Mouse (Mus musculus) heart, postnatal 36 days (tissue): Measurements from ENCODE around the gene Gm49325. TPM values are rescaled to one million over a fixed set of nuclear protein-coding genes. Genes with fewer than 3 reads are reported as not detected.

Experiments used
- DNase-seq, 2 experiments: peaks; one replicate each; pipeline ENCODE4 v3.0.0; 2021 to 2022
- intact Hi-C: fragments of 180-260 bp; cut with DNase I; formaldehyde crosslinking; loops from one replicate; pipeline ENCODE4 v1.15.1; 2025
- total RNA-seq, 2 experiments: library from RNA; stranded (reverse); gene quantifications; 2 replicates each; pipeline ENCODE4 v1.2.3; 2021

Gene Gm49325
- total RNA-seq, 2 experiments from 2014 or later: 10.6 to 17.6 TPM

DNA sequence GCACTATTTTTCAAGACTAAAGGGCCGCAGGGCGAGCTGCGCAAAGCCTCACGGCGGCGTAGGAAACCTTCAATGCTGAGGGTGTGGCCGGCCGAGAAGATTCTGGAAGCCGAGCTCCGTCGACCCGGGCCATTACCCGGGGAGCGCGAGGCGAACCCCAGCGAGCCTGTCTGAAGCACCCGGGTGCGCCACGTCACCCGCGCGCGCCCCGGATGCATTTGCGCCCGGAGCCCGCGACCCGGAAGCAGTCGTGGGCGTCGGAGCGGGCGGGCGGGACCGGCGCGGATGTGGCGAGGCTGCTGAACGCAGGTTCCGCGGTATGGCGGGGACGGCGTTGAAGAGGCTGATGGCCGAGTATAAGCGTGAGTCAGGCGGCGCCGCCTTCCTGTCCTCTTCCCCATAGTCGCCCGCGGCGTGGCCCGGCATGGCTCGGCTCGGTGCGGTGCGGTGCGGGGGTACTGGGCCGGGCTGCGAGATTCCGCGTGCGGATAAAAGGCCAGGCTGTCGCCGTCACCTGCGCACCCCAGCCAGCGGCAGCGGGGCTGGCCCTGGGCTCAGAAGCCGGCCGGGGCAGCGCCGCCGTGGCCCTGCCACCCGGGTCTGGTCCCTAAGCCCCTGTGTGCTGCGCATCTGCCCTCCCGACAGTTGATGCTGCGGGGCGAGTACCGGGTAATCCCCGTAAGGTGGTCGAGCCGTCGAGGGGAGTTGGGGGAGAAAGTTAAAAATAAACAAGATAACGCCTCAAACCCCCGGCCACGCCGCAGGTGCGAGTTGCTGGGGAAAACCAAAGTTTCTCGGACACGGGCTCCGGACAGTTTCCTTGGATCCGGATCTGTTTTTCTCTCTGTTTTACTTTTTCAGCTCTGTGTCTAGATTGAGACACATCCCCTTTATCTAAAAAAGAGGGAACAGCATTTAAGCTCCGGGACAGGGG, 16.3 kb downstream of the Gm49325 start, which contains the start of gene Ube2g2:
TSS of gene Ube2g2 (plus strand) at position 221 of the 934 bp plus-strand sequence.
- intact Hi-C loops: loop anchor here (1.0 to 10.0 kb wide), 4 partner anchors 40 to 542 kb away; partner anchors contain the start of genes 1810043G02Rik, D10Jhu81e, Pttg1ip and Trpm2

DNA sequence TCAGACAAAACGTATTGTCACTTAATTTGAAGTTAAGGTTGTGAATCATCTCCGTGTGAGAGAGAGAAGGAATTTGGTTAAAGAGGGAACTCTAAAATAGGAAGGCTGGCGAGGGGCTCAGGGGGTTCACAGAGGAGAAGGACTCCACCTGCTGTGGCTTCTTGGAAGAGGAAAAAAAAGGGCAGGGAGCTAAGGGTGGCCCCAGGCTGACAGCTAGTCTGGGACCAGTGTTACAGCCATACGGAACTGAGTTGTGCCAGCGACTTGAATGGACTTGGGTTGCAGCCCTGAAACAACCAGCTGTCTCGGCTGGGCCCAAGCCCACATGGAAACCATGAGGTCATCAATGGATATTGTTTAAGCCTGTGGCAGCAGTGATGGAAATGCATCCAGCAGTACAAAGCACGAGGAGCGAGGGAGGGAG, 17.1 kb downstream of the Gm49325 start:
- intact Hi-C loops: loop anchor here (5.0 to 10.0 kb wide), 3 partner anchors 41 to 542 kb away; partner anchors contain the start of genes 1810043G02Rik, D10Jhu81e, Pttg1ip and Trpm2
- DNase-seq: peak; percentile 70 to 72

More for the DNA sequence above, 16.3 kb downstream of the Gm49325 start, which contains the start of gene Ube2g2:
- peak; percentile 96 to 97 for DNase-seq

DNA sequence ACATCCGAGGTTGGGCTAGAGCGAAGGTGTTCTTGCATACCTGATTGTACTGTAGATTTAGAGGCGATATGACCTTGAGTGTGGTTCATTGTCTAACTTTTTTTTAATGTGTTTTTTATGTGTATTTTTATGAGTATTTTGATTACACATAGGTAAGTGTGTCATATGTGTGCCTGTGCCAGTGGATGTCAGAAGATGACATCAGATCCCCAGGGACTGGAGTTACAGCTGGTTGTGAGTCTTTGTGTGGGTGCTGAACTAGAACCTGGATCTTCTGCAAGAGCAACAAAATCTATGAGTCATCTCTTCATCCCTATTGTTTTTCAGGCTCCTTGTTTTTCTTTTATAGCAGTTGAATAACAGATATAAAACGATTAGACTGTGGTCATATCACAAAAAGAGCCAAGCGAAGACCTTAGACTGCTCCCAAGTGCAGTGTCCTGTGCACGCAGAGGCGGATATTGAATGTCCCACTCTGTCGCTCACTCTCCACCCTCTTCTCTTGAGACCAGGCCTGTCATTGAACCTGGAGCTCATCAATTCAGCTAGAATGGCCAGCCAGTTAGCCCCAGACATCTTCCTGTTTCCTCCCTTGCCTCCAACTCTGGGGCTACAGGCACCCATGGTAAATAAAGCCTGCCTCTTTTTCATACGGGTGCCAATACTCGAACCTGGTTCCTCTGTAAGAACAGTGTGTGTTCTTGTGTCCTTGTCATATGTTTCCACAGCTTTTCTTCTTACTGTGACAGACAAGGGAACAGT, 17.8 kb downstream of the Gm49325 start:
- intact Hi-C loops: loop anchor here (5.0 to 10.0 kb wide), 3 partner anchors 42 to 541 kb away; partner anchors contain the start of genes 1810043G02Rik, D10Jhu81e, Pttg1ip and Trpm2
- DNase-seq: no peak

DNA sequence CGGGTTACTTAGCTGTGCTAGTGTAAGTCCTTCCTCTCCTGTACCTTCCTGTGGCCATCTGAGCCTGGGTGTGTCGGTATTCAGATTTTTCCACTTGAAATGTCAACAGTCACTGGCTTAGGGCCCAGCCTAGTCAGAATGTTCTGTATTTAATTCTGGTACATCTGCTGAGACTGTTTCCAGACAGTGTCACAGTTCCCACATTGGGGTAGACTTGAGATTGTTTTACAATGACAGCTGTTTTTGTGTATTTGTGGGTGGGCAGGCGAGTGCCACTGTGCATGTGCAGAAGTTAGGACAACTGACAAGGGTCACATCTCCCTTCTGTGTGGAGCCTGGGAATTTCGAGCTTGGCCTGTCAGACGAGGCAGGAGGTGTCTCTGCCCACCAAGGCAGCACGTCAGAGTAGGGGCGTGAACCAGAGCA, 18.6 kb downstream of the Gm49325 start:
- DNase-seq: peak; percentile 57 to 72
- intact Hi-C loops: loop anchor here (5.0 to 10.0 kb wide), 3 partner anchors 42 to 540 kb away; partner anchors contain the start of genes 1810043G02Rik, D10Jhu81e, Pttg1ip and Trpm2

DNA sequence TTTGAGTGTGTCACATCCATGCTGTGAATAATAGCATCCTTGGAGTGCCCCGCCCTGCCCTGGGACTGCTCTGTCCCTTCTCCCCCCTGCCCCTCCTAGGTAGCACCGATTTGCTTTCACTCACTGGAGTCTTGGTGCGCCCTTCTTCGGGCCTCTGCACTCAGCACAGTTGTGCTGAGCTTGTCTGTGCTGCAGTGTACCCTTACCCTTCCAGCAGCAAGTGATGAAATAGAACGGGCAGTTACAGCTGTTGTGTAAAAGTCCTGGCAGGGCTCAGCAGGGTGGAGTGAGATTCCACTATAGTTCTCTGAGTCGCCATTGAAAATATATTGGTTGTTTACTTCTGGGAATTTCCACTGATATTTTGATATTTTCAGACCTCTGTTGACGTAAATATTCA, 20.0 kb downstream of the Gm49325 start:
- peak; percentile 35 to 39 for DNase-seq
- intact Hi-C loops: loop anchor here (2.0 to 10.0 kb wide), 4 partner anchors 191 to 539 kb away; partner anchors contain the start of genes 1810043G02Rik, D10Jhu81e and Trpm2

DNA sequence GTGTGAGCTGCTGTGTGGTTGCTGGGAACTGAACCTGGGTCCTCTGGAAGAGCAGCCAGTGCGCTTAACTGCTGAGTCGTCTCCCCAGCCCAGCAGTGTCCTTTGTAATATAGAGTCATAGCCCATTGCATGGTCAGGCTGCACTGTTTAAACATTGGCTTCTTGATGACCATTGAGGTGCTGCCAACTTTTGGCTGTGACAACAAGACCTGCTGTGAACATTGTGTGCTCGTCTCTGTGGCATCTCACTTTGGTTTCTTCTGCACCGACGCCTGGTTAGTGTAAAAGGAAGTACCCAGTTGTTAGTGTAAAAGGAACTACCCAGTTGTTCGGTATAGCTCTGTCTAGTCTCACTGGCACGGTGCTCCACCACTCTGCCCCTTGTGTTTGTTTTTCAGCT, 20.6 kb downstream of the Gm49325 start:
- no peak for DNase-seq
- intact Hi-C loops: loop anchor here (2.0 to 10.0 kb wide), 4 partner anchors 191 to 538 kb away; partner anchors contain the start of genes 1810043G02Rik, D10Jhu81e and Trpm2

DNA sequence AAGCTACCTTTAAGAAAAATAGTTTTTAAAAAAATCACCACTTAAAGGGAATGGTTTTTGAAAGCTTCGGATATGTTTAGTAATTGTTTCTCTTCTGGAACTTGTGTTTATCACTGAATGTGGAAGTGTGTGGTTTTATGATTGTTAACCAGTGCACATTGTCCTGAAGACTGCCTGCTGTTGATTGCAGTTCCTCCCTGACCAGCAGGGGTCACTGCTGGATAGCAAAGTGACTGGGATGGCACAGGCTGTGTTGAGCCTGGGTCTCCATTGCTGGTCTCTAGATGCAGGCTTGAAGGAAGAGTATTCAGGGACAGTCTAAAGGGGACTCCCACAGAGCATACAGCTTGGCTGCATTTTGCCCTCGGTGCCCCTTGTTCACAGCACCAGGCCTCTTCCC, 21.5 kb downstream of the Gm49325 start:
- intact Hi-C loops: loop anchor here (1.0 to 10.0 kb wide), 5 partner anchors 190 to 537 kb away; partner anchors contain the start of genes 1810043G02Rik, D10Jhu81e and Trpm2
- peak; percentile 89 for DNase-seq

DNA sequence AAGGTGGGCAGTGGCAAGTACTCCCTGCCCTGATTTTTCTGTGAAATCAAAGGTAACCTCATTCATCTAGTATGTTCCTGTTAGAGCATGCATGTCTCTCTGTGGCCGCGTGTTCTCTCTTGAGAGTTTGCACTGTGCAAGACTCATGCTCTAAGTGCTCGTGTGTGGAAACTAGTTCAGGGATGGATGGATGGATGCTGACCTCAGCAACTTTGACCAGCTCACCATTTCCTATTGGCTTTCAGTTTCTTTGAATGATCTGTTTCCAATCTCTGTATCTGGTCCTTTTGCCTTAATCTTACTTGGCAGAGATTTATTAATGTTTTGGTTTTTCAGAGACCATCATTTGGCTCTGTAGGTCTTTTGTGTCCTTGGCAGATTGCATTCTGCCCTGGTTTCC, 23.2 kb downstream of the Gm49325 start:
- DNase-seq: no peak
- intact Hi-C loops: loop anchor here (5.0 to 10.0 kb wide), 3 partner anchors 188 to 536 kb away; partner anchors contain the start of genes 1810043G02Rik, D10Jhu81e and Trpm2

DNA sequence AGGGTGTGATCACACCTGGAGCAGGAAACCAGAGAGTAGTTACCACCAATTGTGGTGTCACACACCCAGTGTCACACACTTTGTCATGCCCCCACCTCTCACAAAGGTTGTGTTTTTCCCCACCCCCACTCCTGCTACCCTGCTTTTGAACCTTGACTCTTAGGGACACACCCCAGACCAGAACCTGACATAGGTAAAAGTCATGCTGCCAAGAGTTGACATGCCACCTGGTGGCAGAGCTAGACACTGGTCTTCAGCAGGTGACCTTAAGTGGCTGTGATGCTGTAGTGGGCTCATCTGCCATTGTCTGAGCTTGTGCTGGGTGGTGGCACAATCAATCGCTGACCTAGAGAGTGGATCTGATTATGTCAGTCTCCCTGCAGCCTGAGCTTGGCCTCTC, 24.0 kb downstream of the Gm49325 start:
- no peak for DNase-seq
- intact Hi-C loops: loop anchor here (5.0 to 10.0 kb wide), 3 partner anchors 187 to 535 kb away; partner anchors contain the start of genes 1810043G02Rik, D10Jhu81e and Trpm2

DNA sequence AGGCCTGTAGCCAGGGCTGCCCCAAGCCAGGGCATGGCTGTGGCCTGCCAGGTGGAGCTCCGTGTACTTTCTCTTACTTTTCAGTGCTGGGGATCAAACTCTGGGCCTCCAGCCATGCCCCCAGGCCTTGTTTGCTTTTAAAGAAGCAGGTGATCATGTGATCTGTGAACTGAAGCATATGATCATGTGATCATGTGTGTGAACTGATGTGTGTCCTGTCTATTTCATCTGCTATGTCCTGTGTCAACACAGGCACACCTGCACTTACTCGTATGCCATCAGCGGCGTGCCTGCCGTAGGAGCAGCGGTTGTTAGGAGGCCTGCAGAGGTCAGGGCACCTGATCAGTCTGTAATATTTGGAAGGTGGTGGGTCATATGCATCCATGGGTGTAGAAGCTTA, 28.0 kb downstream of the Gm49325 start:
- intact Hi-C loops: no loop called here
- DNase-seq: no peak

DNA sequence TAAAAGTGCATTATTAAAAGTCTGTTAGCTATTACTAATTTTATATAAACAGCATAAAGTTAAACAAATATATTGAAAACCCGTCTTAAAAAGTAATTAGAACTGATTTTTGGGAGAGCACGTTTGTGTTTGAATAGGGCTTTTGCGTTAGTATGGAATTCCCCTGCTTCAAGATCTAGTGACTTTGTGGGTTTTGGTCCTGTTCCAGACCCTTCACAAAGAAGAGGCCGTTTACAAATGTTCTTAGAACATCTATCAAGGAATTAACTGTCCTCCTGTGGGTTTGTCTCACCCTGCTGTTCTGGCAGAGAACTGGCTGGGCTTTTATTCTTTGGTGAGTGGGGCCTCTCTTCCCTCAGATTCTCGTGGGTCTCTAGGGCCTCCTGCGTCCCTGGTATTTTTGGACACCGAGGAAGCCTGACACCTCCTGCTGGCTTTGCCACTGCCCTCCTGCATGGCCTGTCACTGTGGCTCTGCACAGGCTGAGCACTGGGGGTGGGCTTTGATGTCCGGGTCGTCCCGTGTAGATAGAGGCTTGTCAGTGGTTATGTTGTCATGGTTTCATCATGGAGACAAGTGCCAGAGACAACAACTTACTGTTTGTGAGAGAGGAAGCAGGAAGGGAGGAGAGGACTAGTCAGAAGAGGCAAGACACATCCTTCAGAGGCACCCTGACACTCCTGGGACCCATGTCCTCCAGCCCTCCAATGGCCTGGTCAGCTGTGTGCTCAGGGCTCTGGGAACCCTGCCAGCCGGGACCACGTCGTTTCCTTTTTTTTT, 28.6 kb downstream of the Gm49325 start:
- DNase-seq: peak in 1 of 2 experiments; percentile 39
- intact Hi-C loops: no loop called here

DNA sequence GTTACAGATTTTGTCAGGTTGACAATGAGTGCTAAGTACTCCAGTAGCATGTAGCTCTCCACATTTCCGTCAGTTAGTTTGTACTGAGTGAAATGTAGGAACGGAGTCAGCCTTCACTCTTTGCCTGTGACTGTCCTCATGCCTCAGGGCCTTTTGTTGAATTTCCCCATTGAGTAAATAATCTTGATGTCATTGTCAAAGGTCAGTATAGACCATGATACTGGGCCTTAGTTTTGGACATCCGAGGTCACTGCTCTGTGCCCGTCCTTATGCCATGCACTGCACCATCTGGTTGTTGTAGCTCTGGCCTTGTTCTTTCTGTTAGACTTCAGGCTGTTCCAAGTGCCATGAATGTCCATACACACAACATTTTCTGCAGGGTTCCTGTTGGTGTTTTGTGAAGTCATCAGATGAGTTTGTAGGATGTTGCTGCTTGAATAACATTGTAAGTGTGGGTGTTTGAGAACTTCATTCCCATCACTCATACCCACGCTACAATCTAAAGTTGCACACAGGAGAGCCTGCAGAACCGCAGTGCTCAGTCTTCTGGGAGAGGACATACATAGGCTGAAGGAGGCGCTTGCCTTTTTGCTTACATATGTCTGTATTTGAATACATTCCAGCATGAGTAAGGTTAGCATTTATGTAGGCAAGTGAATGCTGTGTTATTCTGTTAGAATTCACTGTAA, 30.4 kb downstream of the Gm49325 start:
- intact Hi-C loops: no loop called here
- DNase-seq: no peak

DNA sequence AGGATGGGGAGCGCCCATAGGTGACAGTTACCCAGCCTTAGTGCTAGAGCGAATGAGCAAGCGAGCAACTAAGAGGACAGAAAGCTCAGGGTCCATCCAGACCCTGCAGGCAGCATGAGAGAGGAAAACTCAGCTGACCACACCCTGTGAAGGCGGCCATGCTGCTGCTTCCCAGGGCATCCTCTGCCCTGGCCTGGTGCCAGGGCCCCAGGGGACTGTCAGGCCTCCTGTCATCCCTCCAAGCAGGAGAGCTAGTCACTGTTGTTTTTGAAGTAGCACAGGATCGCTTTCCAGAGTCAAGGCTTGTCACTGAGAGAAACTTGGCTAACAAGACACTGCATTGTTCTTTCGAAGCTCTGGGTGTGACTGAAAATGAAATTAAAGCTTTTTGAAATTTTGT, 33.0 kb downstream of the Gm49325 start:
- no peak for DNase-seq
- intact Hi-C loops: no loop called here

DNA sequence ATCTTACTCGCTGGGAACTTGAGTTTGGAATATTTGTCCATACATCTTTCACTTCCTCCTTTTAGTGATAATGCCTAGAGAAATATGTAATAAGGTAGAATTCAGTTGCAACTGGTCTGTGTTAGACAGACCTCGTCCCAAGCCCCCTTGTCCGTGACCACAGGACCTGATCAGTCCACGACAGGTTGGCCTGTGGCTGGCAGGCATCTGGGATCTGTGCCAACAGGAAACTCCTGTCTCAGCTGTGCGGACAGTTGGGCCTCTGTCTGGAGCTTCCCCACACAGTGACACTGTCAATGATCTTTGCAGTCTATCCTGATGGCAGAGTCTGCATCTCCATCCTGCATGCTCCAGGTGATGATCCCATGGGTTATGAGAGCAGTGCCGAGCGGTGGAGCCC, 37.2 kb downstream of the Gm49325 start:
- no peak for DNase-seq
- intact Hi-C loops: no loop called here

DNA sequence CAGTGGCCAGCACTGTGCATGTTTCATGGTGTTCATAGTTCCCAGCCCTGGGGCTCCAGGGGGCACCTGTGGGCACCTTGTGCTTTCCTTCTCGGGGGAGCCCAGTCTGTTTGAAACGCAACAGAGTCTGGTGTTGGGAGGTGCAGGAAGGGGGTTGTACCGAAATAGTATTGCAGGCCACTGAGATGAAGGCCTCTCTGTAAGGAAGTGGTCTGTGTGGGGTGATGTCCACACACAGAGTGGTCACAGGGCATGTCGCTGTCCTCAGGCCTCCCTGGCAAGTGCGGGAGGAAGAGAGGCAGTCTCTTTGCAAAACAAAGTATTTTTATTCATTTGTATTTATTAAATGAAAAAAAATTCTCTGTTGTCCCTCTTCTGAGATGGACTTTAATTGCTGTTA, 39.6 kb downstream of the Gm49325 start:
- DNase-seq: no peak
- intact Hi-C loops: no loop called here

DNA sequence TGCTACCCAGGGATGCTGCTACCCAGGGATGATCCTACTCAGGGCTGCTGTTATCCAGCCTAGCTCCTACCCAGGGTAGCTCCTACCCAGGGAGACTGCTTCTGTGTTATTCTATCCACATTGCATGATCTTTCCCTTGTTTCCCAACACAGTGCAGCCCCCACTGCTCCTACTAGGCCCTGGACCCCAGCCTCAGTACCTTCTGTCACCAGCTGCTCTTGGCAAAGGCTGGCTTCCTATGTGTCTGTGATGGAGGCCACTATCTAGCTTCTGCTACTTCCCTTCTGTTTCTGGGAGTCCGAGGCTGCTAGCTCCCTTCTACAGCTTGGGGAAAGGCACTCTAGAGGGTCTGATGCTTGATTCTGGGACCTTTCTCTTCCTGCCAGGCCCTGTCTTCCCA, 41.5 kb downstream of the Gm49325 start:
- intact Hi-C loops: loop anchor here (2.0 kb wide), 1 partner anchor 49 kb away; no protein-coding TSS in a partner anchor
- DNase-seq: no peak

DNA sequence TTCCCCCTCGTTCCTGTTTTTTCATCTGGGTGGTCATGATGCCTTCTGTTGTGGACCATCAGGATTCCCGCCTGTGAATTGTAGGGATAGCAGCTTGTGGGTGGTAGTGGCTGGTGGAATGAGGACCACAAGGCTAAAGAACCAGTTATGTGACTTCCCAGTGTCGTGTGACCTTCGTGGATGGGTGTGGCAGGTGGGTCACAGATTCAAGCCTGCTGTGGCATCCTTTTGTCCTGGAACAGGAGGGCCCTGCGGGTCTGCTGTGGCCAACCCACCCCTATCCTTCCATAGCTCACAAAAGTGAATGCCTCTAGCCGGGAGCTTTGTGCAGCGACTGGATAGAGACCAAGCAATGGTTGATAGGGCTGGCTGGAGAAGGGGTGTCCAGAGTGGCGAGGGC, 41.9 kb downstream of the Gm49325 start:
- intact Hi-C loops: loop anchor here (2.0 kb wide), 1 partner anchor 49 kb away; no protein-coding TSS in a partner anchor
- no peak for DNase-seq

DNA sequence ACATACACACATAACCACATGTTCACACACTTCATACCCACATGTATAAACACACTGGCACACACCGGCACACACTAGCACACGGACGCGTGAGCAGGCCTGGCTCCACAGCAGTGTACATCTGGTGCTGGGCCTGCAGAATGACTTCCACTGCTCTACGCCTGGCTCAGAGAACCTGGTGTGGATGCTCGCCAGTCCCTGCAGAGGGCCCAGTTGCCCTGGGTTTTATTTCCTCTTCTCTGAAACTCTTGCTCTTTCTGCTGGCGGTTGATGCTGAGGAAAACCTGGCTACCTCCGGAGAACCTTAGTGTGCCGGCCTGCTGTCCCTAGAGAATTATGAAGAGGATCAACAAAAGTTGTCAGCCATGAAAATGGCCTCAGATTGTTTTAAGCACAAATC, 46.0 kb downstream of the Gm49325 start:
- intact Hi-C loops: no loop called here
- no peak for DNase-seq
